Mouse (Mus musculus): ENCODE results near the gene Ptma.

Ptma gene

GRCm38 (mm10) chr1:86546797-86547196 lies 20.3 kb downstream of the Ptma start:
- in situ Hi-C loops (cut with MboI): no loop called here

- in situ Hi-C loops (cut with MboI): no loop called here
Observed at GRCm38 (mm10) chr1:86551299-86551698, 24.8 kb downstream of the Ptma start.

- in situ Hi-C loops (cut with MboI): no loop called here
Observed at GRCm38 (mm10) chr1:86551877-86552276, 25.4 kb downstream of the Ptma start.

GRCm38 (mm10) chr1:86555665-86556064 lies 29.1 kb downstream of the Ptma start:
- in situ Hi-C loops (cut with MboI): no loop called here

GRCm38 (mm10) chr1:86557872-86558271 lies 31.3 kb downstream of the Ptma start:
- in situ Hi-C loops (cut with MboI): no loop called here

GRCm38 (mm10) chr1:86559232-86559631 lies 32.7 kb downstream of the Ptma start:
- in situ Hi-C loops (cut with MboI): no loop called here

- in situ Hi-C loops (cut with MboI): no loop called here
Observed at GRCm38 (mm10) chr1:86562663-86563062, 36.1 kb downstream of the Ptma start.

- in situ Hi-C loops (cut with MboI): no loop called here
Observed at GRCm38 (mm10) chr1:86568409-86568808, 41.9 kb downstream of the Ptma start.

GRCm38 (mm10) chr1:86569292-86569860 lies 42.9 kb downstream of the Ptma start:
- in situ Hi-C loops (cut with MboI): no loop called here

GRCm38 (mm10) chr1:86571381-86571780 lies 44.9 kb downstream of the Ptma start:
- in situ Hi-C loops (cut with MboI): no loop called here

GRCm38 (mm10) chr1:86571941-86572340 lies 45.4 kb downstream of the Ptma start:
- in situ Hi-C loops (cut with MboI): no loop called here
